Mouse (Mus musculus): ENCODE data around the gene Gm10188. TPM values are rescaled to one million over a fixed set of nuclear protein-coding genes. Genes with fewer than 3 reads are reported as not detected.

Gene Gm10188
- polyA plus RNA-seq (2014; fragmentation: Illumina TruSeq; extraction: RNeasy Lipid Tissue Mini Kit (QIAGEN cat#74804); ENCODE audit: low replicate concordance), result not detected

GRCm38 (mm10) chr1:132229667-132230066 lies at the start of gene Gm10188:
Gene Gm10188 (minus strand): TSS chr1:132229767.

GRCm38 (mm10) chr1:132191093-132191785 lies 38.3 kb downstream of the Gm10188 start, which contains the start of the genes Lemd1 and AC124108.1:
Gene Lemd1 (plus strand): TSS chr1:132191431.
Gene AC124108.1 (plus strand): TSS chr1:132191457.

Other genes starting within 250 kb of the Gm10188 start
- 36.5 TPM for gene Elk4, start 222.2 kb downstream of the Gm10188 start, polyA plus RNA-seq (2014; fragmentation: Illumina TruSeq; extraction: RNeasy Lipid Tissue Mini Kit (QIAGEN cat#74804); ENCODE audit: low replicate concordance)
- 15.8 TPM for gene Mfsd4a, start 161.7 kb downstream of the Gm10188 start, polyA plus RNA-seq (2014; fragmentation: Illumina TruSeq; extraction: RNeasy Lipid Tissue Mini Kit (QIAGEN cat#74804); ENCODE audit: low replicate concordance)
- 3.0 TPM for gene Cdk18, start 90.1 kb downstream of the Gm10188 start, polyA plus RNA-seq (2014; fragmentation: Illumina TruSeq; extraction: RNeasy Lipid Tissue Mini Kit (QIAGEN cat#74804); ENCODE audit: low replicate concordance)
- gene Lemd1, start 38.3 kb downstream of the Gm10188 start, polyA plus RNA-seq (2014; fragmentation: Illumina TruSeq; extraction: RNeasy Lipid Tissue Mini Kit (QIAGEN cat#74804); ENCODE audit: low replicate concordance), result not detected
- gene AC124108.1, start 38.3 kb downstream of the Gm10188 start, polyA plus RNA-seq (2014; fragmentation: Illumina TruSeq; extraction: RNeasy Lipid Tissue Mini Kit (QIAGEN cat#74804); ENCODE audit: low replicate concordance), result not detected
- 0.11 TPM for gene Klhdc8a, start 68.9 kb upstream of the Gm10188 start, polyA plus RNA-seq (2014; fragmentation: Illumina TruSeq; extraction: RNeasy Lipid Tissue Mini Kit (QIAGEN cat#74804); ENCODE audit: low replicate concordance)
- 28.3 TPM for gene Nuak2, start 86.4 kb upstream of the Gm10188 start, polyA plus RNA-seq (2014; fragmentation: Illumina TruSeq; extraction: RNeasy Lipid Tissue Mini Kit (QIAGEN cat#74804); ENCODE audit: low replicate concordance)
- gene Tmcc2, start 161.5 kb upstream of the Gm10188 start, polyA plus RNA-seq (2014; fragmentation: Illumina TruSeq; extraction: RNeasy Lipid Tissue Mini Kit (QIAGEN cat#74804); ENCODE audit: low replicate concordance), result 0.37 TPM
- 7.6 TPM for gene Dstyk, start 187.8 kb upstream of the Gm10188 start, polyA plus RNA-seq (2014; fragmentation: Illumina TruSeq; extraction: RNeasy Lipid Tissue Mini Kit (QIAGEN cat#74804); ENCODE audit: low replicate concordance)
- gene Rbbp5, start 247.6 kb upstream of the Gm10188 start, polyA plus RNA-seq (2014; fragmentation: Illumina TruSeq; extraction: RNeasy Lipid Tissue Mini Kit (QIAGEN cat#74804); ENCODE audit: low replicate concordance), result 29.4 TPM